Mouse (Mus musculus): ENCODE results near the gene Akap6.

Akap6 gene

GRCm38 (mm10) chr12:52849297-52849696 lies 150.1 kb downstream of the Akap6 start:
- DNase-seq (ENCODE audit: low spot score), result no peak

- DNase-seq (ENCODE audit: low spot score), result no peak
These were observed 151.3 kb downstream of the Akap6 start for GRCm38 (mm10) chr12:52850332-52851036.

GRCm38 (mm10) chr12:52851221-52851620 lies 152.0 kb downstream of the Akap6 start:
- DNase-seq (ENCODE audit: low spot score), result no peak

GRCm38 (mm10) chr12:52854236-52854679 lies 155.1 kb downstream of the Akap6 start:
- DNase-seq (ENCODE audit: low spot score), result no peak

GRCm38 (mm10) chr12:52856104-52856503 lies 156.9 kb downstream of the Akap6 start:
- DNase-seq (ENCODE audit: low spot score), result no peak

- no peak for DNase-seq (ENCODE audit: low spot score)
These were observed 158.1 kb downstream of the Akap6 start for GRCm38 (mm10) chr12:52857306-52857705.

- DNase-seq (ENCODE audit: low spot score), result no peak
These were observed 162.7 kb downstream of the Akap6 start for GRCm38 (mm10) chr12:52861922-52862321.

- peak; percentile 9 for DNase-seq (ENCODE audit: low spot score)
These were observed 168.9 kb downstream of the Akap6 start for GRCm38 (mm10) chr12:52868000-52868624.

- no peak for DNase-seq (ENCODE audit: low spot score)
These were observed 172.4 kb downstream of the Akap6 start for GRCm38 (mm10) chr12:52871604-52872003.

GRCm38 (mm10) chr12:52874332-52874923 lies 175.2 kb downstream of the Akap6 start:
- DNase-seq (ENCODE audit: low spot score), result no peak

- DNase-seq (ENCODE audit: low spot score), result no peak
These were observed 176.9 kb downstream of the Akap6 start for GRCm38 (mm10) chr12:52876065-52876464.

GRCm38 (mm10) chr12:52876978-52877769 lies 178.0 kb downstream of the Akap6 start:
- no peak for DNase-seq (ENCODE audit: low spot score)

GRCm38 (mm10) chr12:52879324-52879723 lies 180.1 kb downstream of the Akap6 start:
- peak; percentile 27 for DNase-seq (ENCODE audit: low spot score)

GRCm38 (mm10) chr12:52892519-52892918 lies 193.3 kb downstream of the Akap6 start:
- DNase-seq (ENCODE audit: low spot score), result peak; percentile 43

- peak; percentile 14 for DNase-seq (ENCODE audit: low spot score)
These were observed 194.6 kb downstream of the Akap6 start for GRCm38 (mm10) chr12:52893656-52894405.

GRCm38 (mm10) chr12:52895672-52896460 lies 196.7 kb downstream of the Akap6 start:
- DNase-seq (ENCODE audit: low spot score), result peak; percentile 59

- no peak for DNase-seq (ENCODE audit: low spot score)
These were observed 197.6 kb downstream of the Akap6 start for GRCm38 (mm10) chr12:52896785-52897184.

- no peak for DNase-seq (ENCODE audit: low spot score)
These were observed 198.9 kb downstream of the Akap6 start for GRCm38 (mm10) chr12:52898130-52898529.

GRCm38 (mm10) chr12:52904046-52904445 lies 204.9 kb downstream of the Akap6 start:
- DNase-seq (ENCODE audit: low spot score), result no peak

GRCm38 (mm10) chr12:52908448-52909066 lies 209.4 kb downstream of the Akap6 start:
- no peak for DNase-seq (ENCODE audit: low spot score)
